Mouse (Mus musculus) heart, adult 2 months (tissue): ENCODE results near the gene Lrtm1. TPM values are rescaled to one million over a fixed set of nuclear protein-coding genes. Genes with fewer than 3 reads are reported as not detected.

Experiments used
- DNase-seq, 2 experiments: peaks; one replicate each; pipeline ENCODE4 v3.0.0; 2021
- H3K27ac ChIP-seq: fragments of 200-600 bp; 2 replicates; pipeline ENCODE4 v1.8.1; 2022
- H3K27me3 ChIP-seq: fragments of 200-500 bp; 2 replicates; pipeline ENCODE4 v1.6.1; 2012; ENCODE audit warnings: mild to moderate bottlenecking, low read length, inconsistent platforms, mixed read lengths; ENCODE audit not compliant: control insufficient read depth, insufficient read depth
- H3K36me3 ChIP-seq: fragments of 200-500 bp; 2 replicates; pipeline ENCODE4 v1.6.1; 2012; ENCODE audit warnings: low read length, inconsistent platforms; ENCODE audit not compliant: control insufficient read depth, insufficient read depth
- H3K4me1 ChIP-seq: fragments of 200-500 bp; 2 replicates; pipeline ENCODE4 v1.6.1; 2011; ENCODE audit warnings: low read length; ENCODE audit not compliant: control insufficient read depth, insufficient read depth
- H3K4me3 ChIP-seq: fragments of 200-600 bp; 2 replicates; pipeline ENCODE4 v1.8.1; 2022
- H3K79me2 ChIP-seq: fragments of 200-500 bp; replicated peaks from 2 replicates; pipeline ENCODE4 v1.6.1; 2012; ENCODE audit warnings: mild to moderate bottlenecking, inconsistent platforms, low read length, moderate library complexity, mixed read lengths; ENCODE audit not compliant: control insufficient read depth, insufficient read depth
- H3K9ac ChIP-seq: fragments of 200-500 bp; 2 replicates; pipeline ENCODE4 v1.6.1; 2012; ENCODE audit warnings: low read depth, mild to moderate bottlenecking, control low read depth, inconsistent platforms, low read length, mixed read lengths
- CTCF ChIP-seq: fragments of 200-600 bp; IDR thresholded peaks from 2 replicates; pipeline ENCODE4 v1.8.1; 2022; ENCODE audit warnings: antibody characterized with exemption, mild to moderate bottlenecking, moderate library complexity
- EP300 ChIP-seq: fragments of 200-500 bp; IDR thresholded peaks from 2 replicates; pipeline ENCODE4 v1.6.1; 2011; ENCODE audit warnings: low read depth, low read length, control low read depth; ENCODE audit not compliant: insufficient read depth
- POLR2A ChIP-seq: fragments of 200-500 bp; IDR thresholded peaks from 2 replicates; pipeline ENCODE4 v1.6.1; 2011; ENCODE audit warnings: mild to moderate bottlenecking, low read depth, low read length, control low read depth; ENCODE audit not compliant: insufficient read depth
- WGBS: fragments of 180-500 bp; shearing (Covaris S2); methylation state at CpG from one replicate; pipeline ENCODE4 v1.1.7; 2018; 5-methylcytosine and 5-hydroxymethylcytosine counted together
- intact Hi-C: fragments of 180-260 bp; cut with DNase I; formaldehyde crosslinking; loops from one replicate; pipeline ENCODE4 v1.15.1; 2025
- polyA plus RNA-seq: library from polyadenylated mRNA; depleted of rRNA; stranded (reverse); fragments of >200 nt; gene quantifications from 2 replicates; pipeline ENCODE4 v1.2.3, GENCODE M21; 2012
- total RNA-seq, 2 experiments: library from RNA; stranded (reverse); gene quantifications; 2 replicates each; pipeline ENCODE4 v1.2.3; 2021

The Lrtm1 gene
- total and polyA plus RNA-seq, 3 experiments = 81.6 to 202 (median 189) TPM

DNA sequence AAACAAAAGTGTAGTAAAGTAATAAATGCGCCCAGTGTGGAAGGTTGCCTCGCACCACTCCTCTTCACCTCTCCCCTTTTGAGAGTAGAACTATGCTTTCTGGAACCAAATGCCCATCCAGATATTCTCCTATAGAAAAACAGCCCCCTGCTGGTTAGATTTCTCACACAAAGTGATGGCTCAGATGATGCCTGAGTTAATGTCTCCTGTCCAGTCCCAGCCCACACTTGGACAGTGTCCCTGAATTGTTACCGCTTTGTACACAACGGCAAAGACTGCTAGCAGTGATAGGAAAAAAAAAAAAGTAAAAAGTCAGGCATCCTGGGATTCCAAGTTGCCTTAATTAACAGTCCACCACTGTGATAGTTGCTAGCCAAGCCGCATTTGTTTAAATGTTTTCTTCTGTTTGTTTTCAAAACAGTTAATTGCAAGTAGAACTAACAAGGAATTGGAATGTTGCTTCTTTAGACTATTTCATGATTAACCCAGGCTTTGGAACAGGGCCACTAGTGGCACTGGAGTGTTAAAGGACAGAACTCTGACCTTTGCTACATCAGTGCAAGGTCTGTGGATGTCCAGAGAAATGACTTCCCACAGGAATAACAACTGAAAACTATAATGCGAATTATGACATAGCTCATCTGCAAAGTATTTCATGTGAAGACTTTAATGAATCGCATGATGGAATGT lies 29.7 kb upstream of the Lrtm1 start:
- no peak overlapping the region for H3K27ac ChIP-seq
- no peaks in the 10 kb centered on the region for H3K27me3 ChIP-seq
- WGBS = 70% methylated on average over 7 of the region's 7 CpGs
- no peaks in the 10 kb centered on the region for H3K79me2 ChIP-seq
- intact Hi-C loops = no loop called here
- TF ChIP-seq EP300 (no peak), CTCF (no peak), POLR2A (no peak)
- no peak for DNase-seq
- no peak overlapping the region for H3K9ac ChIP-seq
- no peaks in the 10 kb centered on the region for H3K4me1 ChIP-seq
- H3K36me3 ChIP-seq = no peaks in the 10 kb centered on the region
- no peak overlapping the region for H3K4me3 ChIP-seq

DNA sequence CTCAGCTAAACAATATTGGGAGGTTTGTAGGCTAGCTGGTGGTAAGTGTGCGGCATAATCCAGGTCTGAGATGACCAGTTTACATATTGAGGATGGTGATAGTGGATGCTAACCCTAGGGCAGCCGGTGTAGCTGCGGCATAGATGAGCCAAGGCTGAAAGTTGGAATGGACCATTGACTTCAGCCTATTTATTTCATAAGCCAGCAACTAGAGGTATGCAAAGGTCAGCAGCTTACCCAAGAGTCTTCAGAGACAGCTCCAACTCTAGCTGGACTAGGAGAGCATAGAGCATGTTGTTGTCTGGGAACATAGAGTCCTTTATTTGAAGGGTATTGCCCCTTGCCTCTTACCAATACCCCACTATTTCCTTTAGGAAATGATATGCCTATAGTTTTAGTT lies 21.4 kb upstream of the Lrtm1 start:
- no peak overlapping the region for H3K27ac ChIP-seq
- no peaks in the 10 kb centered on the region for H3K36me3 ChIP-seq
- H3K9ac ChIP-seq = no peak overlapping the region
- WGBS = 90% methylated on average over 3 of the region's 3 CpGs
- no peak for DNase-seq
- no peaks in the 10 kb centered on the region for H3K27me3 ChIP-seq
- no peaks in the 10 kb centered on the region for H3K79me2 ChIP-seq
- no peak for TF ChIP-seq POLR2A
- no peak for TF ChIP-seq EP300
- no peak for TF ChIP-seq CTCF
- H3K4me3 ChIP-seq = no peak overlapping the region
- intact Hi-C loops = no loop called here
- H3K4me1 ChIP-seq = no peaks in the 10 kb centered on the region

DNA sequence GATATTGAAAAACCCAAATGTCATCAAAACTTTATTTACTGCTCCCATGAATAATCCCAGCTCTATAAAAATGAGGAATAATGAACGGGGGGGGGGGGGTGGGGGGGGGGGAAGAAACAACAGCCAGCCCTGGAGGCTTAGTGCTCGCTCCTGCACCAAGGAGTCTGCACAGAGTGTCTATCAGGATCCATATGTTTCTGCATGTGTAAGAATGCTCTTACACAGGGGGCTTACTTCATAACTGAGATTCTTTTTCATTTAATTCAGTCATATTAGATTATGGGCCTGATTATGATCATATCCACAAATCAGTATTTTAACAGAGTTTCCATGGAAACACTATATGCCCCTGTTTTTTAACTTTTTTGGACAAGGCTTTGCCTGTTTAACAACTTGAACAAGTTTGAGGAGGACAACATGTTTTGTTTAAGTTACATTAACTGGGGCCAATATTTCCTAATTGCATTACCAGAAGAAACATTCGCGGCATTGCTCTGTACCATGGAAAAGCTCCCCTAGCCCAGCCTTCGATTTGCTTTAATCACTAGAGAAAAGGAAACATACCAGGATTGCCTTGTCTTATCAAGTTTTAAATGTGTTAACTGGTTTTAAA lies 12.7 kb upstream of the Lrtm1 start:
- no peaks in the 10 kb centered on the region for H3K27me3 ChIP-seq
- WGBS = 89% methylated on average over 4 of the region's 5 CpGs
- intact Hi-C loops = no loop called here
- H3K79me2 ChIP-seq = no peaks in the 10 kb centered on the region
- TF ChIP-seq POLR2A (no peak), EP300 (no peak), CTCF (no peak)
- H3K4me3 ChIP-seq = no peak overlapping the region
- no peaks in the 10 kb centered on the region for H3K4me1 ChIP-seq
- H3K36me3 ChIP-seq = no peaks in the 10 kb centered on the region
- H3K9ac ChIP-seq = no peak overlapping the region
- no peak overlapping the region for H3K27ac ChIP-seq
- DNase-seq = no peak

DNA sequence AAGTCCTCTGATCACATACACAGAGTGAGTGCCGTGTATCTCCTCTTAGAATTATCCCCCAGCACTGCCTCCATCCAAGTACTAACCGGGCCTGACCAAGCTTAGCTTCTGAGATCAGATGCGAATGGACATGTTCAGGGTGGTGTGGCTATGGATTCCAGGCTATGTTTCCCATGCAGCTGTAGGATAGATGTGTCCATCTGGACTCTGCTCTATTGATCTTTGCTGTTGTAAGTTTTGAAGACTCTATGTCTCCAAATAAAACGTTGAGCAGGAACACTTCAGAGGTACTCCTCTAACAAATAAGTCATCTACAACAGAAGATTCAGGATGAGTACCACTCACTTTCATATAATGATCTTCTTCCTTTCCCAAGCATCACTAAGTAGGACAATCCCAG lies 8.4 kb upstream of the Lrtm1 start:
- Histone ChIP-seq H3K27me3 (no peaks in the 10 kb centered on the region), H3K79me2 (no peaks in the 10 kb centered on the region), H3K4me3 (no peak overlapping the region), H3K4me1 (no peaks in the 10 kb centered on the region), H3K27ac (no peak overlapping the region), H3K36me3 (no peaks in the 10 kb centered on the region), H3K9ac (no peak overlapping the region)
- no peak for TF ChIP-seq CTCF
- no peak for TF ChIP-seq POLR2A
- TF ChIP-seq EP300 = no peak
- 91% methylated on average over 4 of the region's 4 CpGs for WGBS
- intact Hi-C loops = no loop called here
- DNase-seq = no peak

DNA sequence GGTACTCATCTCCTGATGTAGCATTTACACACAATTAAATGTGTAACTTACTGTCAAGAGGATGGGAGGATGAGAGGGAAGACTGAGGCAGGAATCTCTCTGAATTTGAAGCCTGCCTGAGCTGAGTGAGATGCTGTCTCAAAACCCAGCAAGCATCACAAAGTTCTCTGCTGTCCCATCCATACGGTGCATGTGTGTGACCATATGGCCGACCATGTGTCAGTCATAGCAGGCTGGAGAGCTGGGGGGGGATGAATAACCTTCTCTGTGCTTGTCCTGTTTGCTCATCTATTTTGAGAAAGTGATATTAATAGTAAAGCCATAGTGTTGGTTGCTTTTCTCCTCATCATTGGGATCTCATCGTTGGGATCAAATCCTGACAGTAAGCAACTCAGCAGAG lies 4.8 kb upstream of the Lrtm1 start:
- no peaks in the 10 kb centered on the region for H3K4me1 ChIP-seq
- 74% methylated on average over 3 of the region's 3 CpGs for WGBS
- H3K27me3 ChIP-seq = no peaks in the 10 kb centered on the region
- TF ChIP-seq POLR2A (no peak), CTCF (no peak), EP300 (no peak)
- DNase-seq = no peak
- no peaks in the 10 kb centered on the region for H3K79me2 ChIP-seq
- H3K27ac ChIP-seq = no peak overlapping the region
- H3K36me3 ChIP-seq = no peaks in the 10 kb centered on the region
- no peak overlapping the region for H3K9ac ChIP-seq
- intact Hi-C loops = no loop called here
- no peak overlapping the region for H3K4me3 ChIP-seq

DNA sequence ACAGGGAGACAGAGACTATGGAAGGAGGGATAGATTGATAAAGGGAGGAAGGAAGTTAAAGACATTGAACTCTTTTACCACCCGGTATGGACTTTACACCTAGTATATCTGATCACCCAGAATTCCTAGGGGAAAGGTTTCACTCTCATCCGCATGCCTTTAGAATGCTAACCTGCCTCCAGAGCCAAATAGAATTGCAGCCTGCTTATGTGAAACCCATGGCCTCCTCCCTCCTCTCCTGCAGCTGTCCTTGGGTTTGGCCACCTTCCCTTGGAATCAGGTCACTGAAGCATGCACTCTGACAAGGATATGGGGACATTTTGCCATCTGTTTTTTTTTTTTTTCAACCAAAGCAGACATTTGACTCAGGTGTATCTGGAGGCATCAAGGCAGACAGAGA lies 3.3 kb upstream of the Lrtm1 start:
- no peaks in the 10 kb centered on the region for H3K79me2 ChIP-seq
- no peak for DNase-seq
- TF ChIP-seq CTCF = no peak
- TF ChIP-seq EP300 = no peak
- no peak for TF ChIP-seq POLR2A
- intact Hi-C loops = no loop called here
- H3K4me3 ChIP-seq = no peak overlapping the region
- H3K36me3 ChIP-seq = no peaks in the 10 kb centered on the region
- H3K4me1 ChIP-seq = no peaks in the 10 kb centered on the region
- WGBS = 44% methylated on average over 2 of the region's 2 CpGs
- H3K9ac ChIP-seq = no peak overlapping the region
- no peak overlapping the region for H3K27ac ChIP-seq
- H3K27me3 ChIP-seq = no peaks in the 10 kb centered on the region
